Mouse (Mus musculus): Measurements from ENCODE around the gene Psmb2.

Psmb2 gene

GRCm38 (mm10) chr4:126753268-126754230 is 76.1 kb downstream of the Psmb2 start, which contains the start of the genes Ncdn and AU040320:
Gene Ncdn, minus strand, starts transcription at chr4:126753438.
Gene AU040320, plus strand, starts transcription at chr4:126753544.
- DNase-seq (ENCODE audit: low read depth): peak; percentile 90

GRCm38 (mm10) chr4:126754231-126754611 is 76.8 kb downstream of the Psmb2 start:
- DNase-seq (ENCODE audit: low read depth): no peak

- DNase-seq (ENCODE audit: low read depth): no peak
Measured at GRCm38 (mm10) chr4:126754736-126755374, 77.4 kb downstream of the Psmb2 start.

- DNase-seq (ENCODE audit: low read depth): no peak
Measured at GRCm38 (mm10) chr4:126756766-126757165, 79.3 kb downstream of the Psmb2 start.

GRCm38 (mm10) chr4:126758299-126758698 is 80.9 kb downstream of the Psmb2 start:
- DNase-seq (ENCODE audit: low read depth): no peak

Measured in c-Kit-positive CD71-positive TER-119-negative erythroid progenitor cells, embryonic 14.5 days (primary cell).